Mouse (Mus musculus) liver, adult 2 months (tissue): ENCODE measurements around the gene Gm10570. TPM values are rescaled to one million over a fixed set of nuclear protein-coding genes. Genes with fewer than 3 reads are reported as not detected.

Source experiments
- DNase-seq: peaks from one replicate; pipeline ENCODE4 v3.0.0-alpha.2; 2011; ENCODE audit warnings: low read depth, low spot score; ENCODE audit errors: extremely low read depth
- H3K27ac ChIP-seq: fragments of 200-500 bp; replicated peaks from 2 replicates; pipeline ENCODE4 v1.5.1; 2012; ENCODE audit warnings: low read depth, mild to moderate bottlenecking, control low read depth, inconsistent platforms, low read length; ENCODE audit not compliant: insufficient read depth
- H3K27me3 ChIP-seq: fragments of 200-500 bp; 2 replicates; pipeline ENCODE4 v1.6.1; 2012; ENCODE audit warnings: mild to moderate bottlenecking, moderate library complexity, low read length, inconsistent platforms; ENCODE audit not compliant: control insufficient read depth, insufficient read depth
- H3K36me3 ChIP-seq: fragments of 200-500 bp; 2 replicates; pipeline ENCODE4 v1.6.1; 2012; ENCODE audit warnings: low read length, inconsistent platforms; ENCODE audit not compliant: control insufficient read depth, insufficient read depth
- H3K4me1 ChIP-seq: fragments of 200-500 bp; 2 replicates; pipeline ENCODE4 v1.6.1; 2011; ENCODE audit warnings: low read length; ENCODE audit not compliant: control insufficient read depth, insufficient read depth
- H3K4me3 ChIP-seq: fragments of 200-500 bp; 2 replicates; pipeline ENCODE4 v1.5.1; 2011; ENCODE audit warnings: low read depth, mild to moderate bottlenecking, control low read depth, low read length, moderate library complexity; ENCODE audit not compliant: insufficient read depth
- H3K79me2 ChIP-seq: fragments of 200-500 bp; 2 replicates; pipeline ENCODE4 v1.6.1; 2012; ENCODE audit warnings: inconsistent platforms, mild to moderate bottlenecking, low read length, moderate library complexity; ENCODE audit not compliant: control insufficient read depth, insufficient read depth
- H3K9ac ChIP-seq: fragments of 200-500 bp; 2 replicates; pipeline ENCODE4 v1.6.1; 2012; ENCODE audit warnings: low read depth, mild to moderate bottlenecking, control low read depth, inconsistent platforms, low read length
- CTCF ChIP-seq: fragments of 200-500 bp; IDR thresholded peaks from 2 replicates; pipeline ENCODE4 v1.5.1; 2011; ENCODE audit warnings: low read depth, low read length, control low read depth
- POLR2A ChIP-seq: fragments of 200-500 bp; IDR thresholded peaks from 2 replicates; pipeline ENCODE4 v1.6.1; 2011; ENCODE audit warnings: low read length, control low read depth; ENCODE audit not compliant: insufficient read depth; ENCODE audit errors: extremely low read depth
- WGBS: fragments of 180-500 bp; shearing (Covaris S2); methylation state at CpG from one replicate; pipeline ENCODE4 v1.1.7; 2018; 5-methylcytosine and 5-hydroxymethylcytosine counted together
- polyA plus RNA-seq: library from polyadenylated mRNA; depleted of rRNA; stranded (reverse); fragments of >200 nt; gene quantifications from 2 replicates; pipeline ENCODE4 v1.2.3, GENCODE M21; 2012
- total RNA-seq: library from RNA; depleted of rRNA; stranded (reverse); fragments of >200 nt; gene quantifications from 2 replicates; pipeline ENCODE4 v1.2.3, GENCODE M21; 2014

Gene Gm10570
- total and polyA plus RNA-seq, 2 experiments, result not detected

DNA sequence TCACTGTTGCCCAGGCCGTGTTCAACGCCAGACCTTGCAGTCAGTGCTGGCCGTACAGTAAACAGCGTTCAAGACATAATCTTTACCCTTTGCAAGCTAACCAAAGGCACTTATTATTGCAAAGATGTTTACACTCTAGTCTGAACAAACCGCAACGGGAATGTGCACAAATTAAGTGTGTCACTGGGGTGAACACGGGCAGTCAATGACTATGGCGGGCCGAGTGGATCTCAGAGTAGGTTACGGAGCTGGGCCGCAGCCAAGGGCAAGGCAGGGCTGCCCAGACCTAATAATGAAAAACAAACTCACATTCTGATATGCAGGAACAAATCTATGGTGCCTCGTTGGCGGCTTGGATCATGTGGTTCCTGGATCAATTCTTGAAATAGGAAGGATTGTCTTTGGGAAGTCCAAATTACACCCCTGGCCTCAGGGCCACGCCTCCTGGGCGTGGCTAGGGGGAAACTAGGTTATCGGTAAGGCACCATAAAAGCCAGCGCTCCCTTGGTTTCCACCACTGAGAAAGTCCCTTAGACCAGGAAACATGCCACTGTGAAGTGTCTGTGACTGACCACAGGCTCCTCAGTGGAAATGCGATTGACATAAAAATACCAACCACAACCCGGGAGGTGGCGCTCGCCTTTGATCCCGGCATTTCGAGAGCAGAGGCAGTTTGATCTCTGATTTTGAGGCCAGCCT lies 13.3 kb downstream of the Gm10570 start:
- Histone ChIP-seq H3K36me3 (no peaks in the 10 kb centered on the region), H3K27ac (peak overlapping the region; percentile 5; the same call in 1 of the 2 replicates), H3K4me1 (no peaks in the 10 kb centered on the region), H3K9ac (no peak overlapping the region), H3K79me2 (no peaks in the 10 kb centered on the region), H3K4me3 (no peak overlapping the region), H3K27me3 (no peaks in the 10 kb centered on the region)
- peak; percentile 93 for DNase-seq
- WGBS, result 24% methylated on average over 23 of the region's 23 CpGs
- TF ChIP-seq POLR2A, result no peak
- 0 out of 2 replicates have a peak, but pooled peaks have one; percentile 3 for TF ChIP-seq CTCF

DNA sequence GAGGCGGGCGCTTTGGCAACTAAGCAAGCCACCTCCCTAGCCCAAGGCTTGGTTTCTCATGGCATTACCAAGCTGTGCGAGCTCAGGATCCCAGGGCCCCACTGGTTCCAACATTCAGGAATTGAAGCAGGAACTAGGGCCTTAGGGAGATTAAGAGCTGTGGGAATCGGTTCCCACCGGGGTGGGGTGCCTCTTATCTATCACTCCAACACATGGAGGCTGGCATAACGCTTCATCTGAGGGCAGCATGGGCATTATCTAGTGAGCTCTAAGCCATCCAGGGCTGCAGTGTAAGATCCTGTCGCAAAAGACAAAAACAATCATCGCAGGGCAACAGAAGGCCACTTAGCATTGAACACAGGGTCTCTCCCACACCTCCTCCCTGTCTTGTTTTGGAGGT lies 14.0 kb downstream of the Gm10570 start:
- no peak overlapping the region for H3K9ac ChIP-seq
- WGBS, result 85% methylated on average over 8 of the region's 8 CpGs
- no peaks in the 10 kb centered on the region for H3K79me2 ChIP-seq
- DNase-seq, result no peak
- no peaks in the 10 kb centered on the region for H3K36me3 ChIP-seq
- no peak overlapping the region for H3K4me3 ChIP-seq
- TF ChIP-seq CTCF, result no peak
- TF ChIP-seq POLR2A, result no peak
- no peaks in the 10 kb centered on the region for H3K27me3 ChIP-seq
- H3K27ac ChIP-seq, result no peak overlapping the region
- H3K4me1 ChIP-seq, result no peaks in the 10 kb centered on the region

DNA sequence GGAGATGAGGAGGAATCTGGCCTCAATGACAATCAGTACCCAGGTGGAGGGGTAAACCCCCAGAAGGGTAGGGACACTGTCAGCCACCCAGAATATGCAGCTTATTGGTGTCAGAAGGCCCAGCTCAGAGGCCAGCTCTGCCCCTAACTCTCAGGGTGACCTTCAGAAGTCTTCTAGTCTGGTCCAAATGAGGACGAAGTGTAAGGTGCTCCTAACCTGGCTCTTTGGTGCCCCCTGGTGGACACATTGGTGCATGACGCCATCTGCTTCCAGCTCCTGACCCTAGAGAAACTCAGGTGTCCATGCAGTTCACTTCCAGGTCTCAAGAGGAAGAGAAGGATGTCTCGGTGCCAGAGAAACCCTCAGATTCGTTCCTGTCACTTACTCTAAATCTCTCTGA lies 16.2 kb downstream of the Gm10570 start:
- H3K36me3 ChIP-seq, result no peaks in the 10 kb centered on the region
- DNase-seq, result peak; percentile 73
- no peaks in the 10 kb centered on the region for H3K79me2 ChIP-seq
- WGBS, result under 1% methylated on average over 4 of the region's 4 CpGs
- H3K27me3 ChIP-seq, result no peaks in the 10 kb centered on the region
- H3K9ac ChIP-seq, result no peak overlapping the region
- no peak overlapping the region for H3K4me3 ChIP-seq
- TF ChIP-seq CTCF (peak; percentile 95), POLR2A (no peak)
- H3K4me1 ChIP-seq, result no peaks in the 10 kb centered on the region
- no peak overlapping the region for H3K27ac ChIP-seq

DNA sequence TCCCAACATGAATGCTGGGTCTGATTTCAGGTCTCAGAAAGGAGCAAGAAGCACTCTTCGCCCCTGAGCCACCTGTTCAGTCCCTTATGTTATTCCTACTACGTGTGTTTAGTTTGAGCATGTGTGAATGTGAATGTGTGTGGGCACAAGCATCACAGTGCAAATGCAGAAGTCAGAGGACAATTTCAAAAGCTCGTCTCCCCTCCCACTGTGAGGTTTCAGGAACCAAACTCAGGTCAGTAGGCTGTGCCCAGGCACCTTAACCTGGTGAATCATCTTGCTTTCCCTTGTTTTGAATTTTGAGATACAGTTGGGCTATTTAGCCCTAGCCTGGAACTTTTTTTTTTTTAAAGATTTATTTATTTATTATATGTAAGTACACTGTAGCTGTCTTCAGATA lies 18.6 kb downstream of the Gm10570 start:
- Histone ChIP-seq H3K9ac (no peak overlapping the region), H3K4me3 (no peak overlapping the region), H3K27me3 (no peaks in the 10 kb centered on the region), H3K4me1 (no peaks in the 10 kb centered on the region), H3K36me3 (no peaks in the 10 kb centered on the region), H3K27ac (no peak overlapping the region), H3K79me2 (no peaks in the 10 kb centered on the region)
- no peak for DNase-seq
- TF ChIP-seq CTCF (no peak), POLR2A (no peak)
- 85% methylated on average over 3 of the region's 3 CpGs for WGBS

DNA sequence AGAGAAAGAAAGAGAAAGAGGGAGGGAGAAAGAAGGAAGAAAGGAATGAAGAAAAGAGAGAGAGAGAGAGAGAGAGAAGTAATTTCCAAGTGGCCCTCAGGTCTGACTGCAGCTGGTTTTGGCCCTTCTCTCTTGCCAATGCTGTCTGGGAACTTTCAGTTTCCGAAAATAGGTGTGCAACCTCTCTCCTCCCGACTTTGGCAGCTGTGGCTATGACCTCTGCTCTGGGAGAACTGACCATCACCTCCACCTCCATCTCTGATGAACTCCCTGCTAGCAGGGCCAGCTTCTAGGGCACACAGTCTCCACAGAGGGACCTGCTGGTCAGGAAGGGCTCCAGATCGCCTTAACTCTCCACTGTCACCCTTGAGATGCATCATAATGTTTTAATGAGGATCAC lies 21.9 kb downstream of the Gm10570 start:
- H3K36me3 ChIP-seq, result no peaks in the 10 kb centered on the region
- H3K9ac ChIP-seq, result no peak overlapping the region
- no peaks in the 10 kb centered on the region for H3K27me3 ChIP-seq
- no peak overlapping the region for H3K27ac ChIP-seq
- H3K79me2 ChIP-seq, result no peaks in the 10 kb centered on the region
- TF ChIP-seq CTCF (no peak), POLR2A (no peak)
- H3K4me3 ChIP-seq, result no peak overlapping the region
- 28% methylated on average over 3 of the region's 3 CpGs for WGBS
- DNase-seq, result peak; percentile 80
- H3K4me1 ChIP-seq, result no peaks in the 10 kb centered on the region

DNA sequence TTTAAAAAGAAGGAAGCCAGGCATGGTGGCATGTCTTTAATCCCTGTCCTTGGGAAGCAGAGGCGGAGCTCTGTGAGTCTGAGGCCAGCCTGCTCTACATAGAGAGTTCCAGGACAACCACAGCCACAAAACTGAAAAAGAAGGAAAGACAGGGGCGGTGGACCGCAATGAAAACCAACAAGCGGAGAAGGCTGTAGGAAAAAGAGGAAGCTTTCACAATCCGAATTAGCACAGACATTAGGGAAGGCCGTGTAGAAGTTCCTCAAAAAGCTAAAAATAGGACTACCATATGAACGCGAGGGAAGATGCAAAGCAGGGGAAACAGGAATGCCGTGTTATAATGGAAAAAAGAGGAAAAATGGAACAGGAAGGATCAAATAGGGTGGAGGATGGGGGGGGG lies 24.6 kb downstream of the Gm10570 start:
- DNase-seq, result no peak
- no peaks in the 10 kb centered on the region for H3K36me3 ChIP-seq
- TF ChIP-seq CTCF (no peak), POLR2A (no peak)
- H3K9ac ChIP-seq, result no peak overlapping the region
- WGBS, result 79% methylated on average over 9 of the region's 9 CpGs
- no peak overlapping the region for H3K27ac ChIP-seq
- H3K4me1 ChIP-seq, result no peaks in the 10 kb centered on the region
- no peaks in the 10 kb centered on the region for H3K27me3 ChIP-seq
- no peak overlapping the region for H3K4me3 ChIP-seq
- no peaks in the 10 kb centered on the region for H3K79me2 ChIP-seq
